Mouse (Mus musculus): Measurements from ENCODE around the gene Kcnj10. TPM values are rescaled to one million over a fixed set of nuclear protein-coding genes. Genes with fewer than 3 reads are reported as not detected.
A peak's percentile ranks its signal among the peaks of the same experiment; 100 is the strongest.

Kcnj10 gene
- polyA plus RNA-seq, 1 experiment from 2014 or later, result 3.5 TPM

GRCm38 (mm10) chr1:172337411-172338185 lies 3.4 kb upstream of the Kcnj10 start:
- WGBS, result 19% methylated on average over 2 of the region's 2 CpGs
- Histone ChIP-seq H3K36me3 (ENCODE audit: control insufficient read depth, insufficient read depth, low read length) (no peaks in the 10 kb centered on the region), H3K4me1 (ENCODE audit: control insufficient read depth, insufficient read depth, low read depth, low read length) (peaks cover 8% of the 10 kb centered on the region), H3K27ac (ENCODE audit: low read depth, low read length) (no peak overlapping the region), H3K9me3 (ENCODE audit: control insufficient read depth, low read length) (no peaks in the 10 kb centered on the region), H3K27me3 (replicated peaks; ENCODE audit: control insufficient read depth, insufficient read depth, low read length) (0 out of 2 replicates have a peak, but pooled peaks cover 2% of the 10 kb centered on the region), H3K4me3 (ENCODE audit: low read length) (no peak overlapping the region), H3K9ac (ENCODE audit: low read depth, low read length) (no peak overlapping the region), H3K4me2 (ENCODE audit: low read length) (no peak overlapping the region)
- ATAC-seq, result no peak

- no peaks in the 10 kb centered on the region for H3K9me3 ChIP-seq (ENCODE audit: control insufficient read depth, low read length)
- peak overlapping the region; percentile 50 for H3K4me3 ChIP-seq (ENCODE audit: low read length)
- no peak for ATAC-seq
- 0 out of 2 replicates have a peak, but pooled peaks cover 2% of the 10 kb centered on the region for H3K27me3 ChIP-seq (replicated peaks; ENCODE audit: control insufficient read depth, insufficient read depth, low read length)
- H3K9ac ChIP-seq (ENCODE audit: low read depth, low read length), result peak overlapping the region; percentile 46; the same call in 1 of the 2 replicates
- no peaks in the 10 kb centered on the region for H3K36me3 ChIP-seq (ENCODE audit: control insufficient read depth, insufficient read depth, low read length)
- peak overlapping the region; percentile 76 for H3K4me2 ChIP-seq (ENCODE audit: low read length)
- peaks cover 8% of the 10 kb centered on the region for H3K4me1 ChIP-seq (ENCODE audit: control insufficient read depth, insufficient read depth, low read depth, low read length)
- H3K27ac ChIP-seq (ENCODE audit: low read depth, low read length), result peak overlapping the region; percentile 48; the same call in 1 of the 2 replicates
- 15% methylated on average over 10 of the region's 10 CpGs for WGBS
These were observed 376 bp downstream of the Kcnj10 start for GRCm38 (mm10) chr1:172341386-172341785.

GRCm38 (mm10) chr1:172342729-172343128 lies 1.7 kb downstream of the Kcnj10 start:
- Histone ChIP-seq H3K9me3 (ENCODE audit: control insufficient read depth, low read length) (no peaks in the 10 kb centered on the region), H3K4me1 (ENCODE audit: control insufficient read depth, insufficient read depth, low read depth, low read length) (peaks cover 8% of the 10 kb centered on the region), H3K27me3 (replicated peaks; ENCODE audit: control insufficient read depth, insufficient read depth, low read length) (0 out of 2 replicates have a peak, but pooled peaks cover 2% of the 10 kb centered on the region), H3K4me3 (ENCODE audit: low read length) (peak overlapping the region; percentile 50; the same call in 1 of the 2 replicates), H3K36me3 (ENCODE audit: control insufficient read depth, insufficient read depth, low read length) (no peaks in the 10 kb centered on the region), H3K9ac (ENCODE audit: low read depth, low read length) (0 out of 2 replicates have a peak overlapping the region, but pooled peaks have one; percentile 29), H3K27ac (ENCODE audit: low read depth, low read length) (no peak overlapping the region; the same call in 1 of the 2 replicates), H3K4me2 (ENCODE audit: low read length) (peak overlapping the region; percentile 76)
- WGBS, result 60% methylated on average over 3 of the region's 3 CpGs
- ATAC-seq, result peak; percentile 89

GRCm38 (mm10) chr1:172343914-172344313 lies 2.9 kb downstream of the Kcnj10 start:
- WGBS, result 46% methylated on average over 3 of the region's 3 CpGs
- H3K4me1 ChIP-seq (ENCODE audit: control insufficient read depth, insufficient read depth, low read depth, low read length), result peaks cover 8% of the 10 kb centered on the region
- no peak overlapping the region for H3K9ac ChIP-seq (ENCODE audit: low read depth, low read length)
- H3K4me3 ChIP-seq (ENCODE audit: low read length), result no peak overlapping the region
- peak overlapping the region; percentile 39 for H3K4me2 ChIP-seq (ENCODE audit: low read length)
- H3K9me3 ChIP-seq (ENCODE audit: control insufficient read depth, low read length), result no peaks in the 10 kb centered on the region
- ATAC-seq, result peak; percentile 18; the same call in 1 of the 2 replicates
- no peaks in the 10 kb centered on the region for H3K36me3 ChIP-seq (ENCODE audit: control insufficient read depth, insufficient read depth, low read length)
- H3K27ac ChIP-seq (ENCODE audit: low read depth, low read length), result peak overlapping the region; percentile 60; the same call in 1 of the 2 replicates
- 0 out of 2 replicates have a peak, but pooled peaks cover 2% of the 10 kb centered on the region for H3K27me3 ChIP-seq (replicated peaks; ENCODE audit: control insufficient read depth, insufficient read depth, low read length)

- ATAC-seq, result no peak
- H3K27ac ChIP-seq (ENCODE audit: low read depth, low read length), result no peak overlapping the region
- 80% methylated on average over 7 of the region's 7 CpGs for WGBS
- no peak overlapping the region for H3K4me3 ChIP-seq (ENCODE audit: low read length)
- no peak overlapping the region for H3K9ac ChIP-seq (ENCODE audit: low read depth, low read length)
- 0 out of 2 replicates have a peak, but pooled peaks cover 2% of the 10 kb centered on the region for H3K27me3 ChIP-seq (replicated peaks; ENCODE audit: control insufficient read depth, insufficient read depth, low read length)
- H3K4me2 ChIP-seq (ENCODE audit: low read length), result 0 out of 2 replicates have a peak overlapping the region, but pooled peaks have one; percentile 2
- H3K4me1 ChIP-seq (ENCODE audit: control insufficient read depth, insufficient read depth, low read depth, low read length), result peaks cover 8% of the 10 kb centered on the region
- H3K9me3 ChIP-seq (ENCODE audit: control insufficient read depth, low read length), result no peaks in the 10 kb centered on the region
- H3K36me3 ChIP-seq (ENCODE audit: control insufficient read depth, insufficient read depth, low read length), result no peaks in the 10 kb centered on the region
These were observed 3.8 kb downstream of the Kcnj10 start for GRCm38 (mm10) chr1:172344820-172345219.

- ATAC-seq, result no peak
- Histone ChIP-seq H3K4me2 (ENCODE audit: low read length) (no peak overlapping the region), H3K9ac (ENCODE audit: low read depth, low read length) (no peak overlapping the region), H3K4me3 (ENCODE audit: low read length) (no peak overlapping the region), H3K4me1 (ENCODE audit: control insufficient read depth, insufficient read depth, low read depth, low read length) (peaks cover 7% of the 10 kb centered on the region), H3K36me3 (ENCODE audit: control insufficient read depth, insufficient read depth, low read length) (no peaks in the 10 kb centered on the region), H3K27ac (ENCODE audit: low read depth, low read length) (no peak overlapping the region), H3K9me3 (ENCODE audit: control insufficient read depth, low read length) (no peaks in the 10 kb centered on the region), H3K27me3 (replicated peaks; ENCODE audit: control insufficient read depth, insufficient read depth, low read length) (no peaks in the 10 kb centered on the region)
- 83% methylated on average over 10 of the region's 10 CpGs for WGBS
These were observed 5.7 kb downstream of the Kcnj10 start for GRCm38 (mm10) chr1:172346707-172347106.

GRCm38 (mm10) chr1:172347382-172347781 lies 6.4 kb downstream of the Kcnj10 start:
- Histone ChIP-seq H3K27me3 (replicated peaks; ENCODE audit: control insufficient read depth, insufficient read depth, low read length) (no peaks in the 10 kb centered on the region), H3K27ac (ENCODE audit: low read depth, low read length) (no peak overlapping the region), H3K4me2 (ENCODE audit: low read length) (no peak overlapping the region), H3K9me3 (ENCODE audit: control insufficient read depth, low read length) (no peaks in the 10 kb centered on the region), H3K4me1 (ENCODE audit: control insufficient read depth, insufficient read depth, low read depth, low read length) (peaks cover 7% of the 10 kb centered on the region), H3K36me3 (ENCODE audit: control insufficient read depth, insufficient read depth, low read length) (no peaks in the 10 kb centered on the region), H3K9ac (ENCODE audit: low read depth, low read length) (no peak overlapping the region), H3K4me3 (ENCODE audit: low read length) (no peak overlapping the region)
- WGBS, result 85% methylated on average over 12 of the region's 12 CpGs
- no peak for ATAC-seq

GRCm38 (mm10) chr1:172349504-172349903 lies 8.5 kb downstream of the Kcnj10 start:
- Histone ChIP-seq H3K36me3 (ENCODE audit: control insufficient read depth, insufficient read depth, low read length) (no peaks in the 10 kb centered on the region), H3K4me1 (ENCODE audit: control insufficient read depth, insufficient read depth, low read depth, low read length) (peaks cover 7% of the 10 kb centered on the region), H3K27me3 (replicated peaks; ENCODE audit: control insufficient read depth, insufficient read depth, low read length) (no peaks in the 10 kb centered on the region), H3K9ac (ENCODE audit: low read depth, low read length) (peak overlapping the region; percentile 24; the same call in 1 of the 2 replicates), H3K4me3 (ENCODE audit: low read length) (no peak overlapping the region), H3K9me3 (ENCODE audit: control insufficient read depth, low read length) (no peaks in the 10 kb centered on the region), H3K27ac (ENCODE audit: low read depth, low read length) (peak overlapping the region; percentile 58), H3K4me2 (ENCODE audit: low read length) (no peak overlapping the region)
- WGBS, result 32% methylated on average over 5 of the region's 5 CpGs
- peak; percentile 18 for ATAC-seq
